Mouse (Mus musculus) spleen, adult 2 months (tissue): ENCODE data around the gene Gpbp1.

ENCODE experiments used
- CTCF ChIP-seq: fragments of 200-500 bp; IDR thresholded peaks from 2 replicates; pipeline ENCODE4 v1.5.1; 2011; ENCODE audit warnings: mild to moderate bottlenecking, inconsistent platforms; ENCODE audit not compliant: insufficient read depth, insufficient read length, insufficient replicate concordance; ENCODE audit errors: extremely low read depth
- POLR2A ChIP-seq: fragments of 200-500 bp; IDR thresholded peaks from 2 replicates; pipeline ENCODE4 v1.6.1; 2011; ENCODE audit warnings: low read depth, low read length, inconsistent platforms

GRCm38 (mm10) chr13:111488651-111489501 is 1.0 kb downstream of the Gpbp1 start:
- TF ChIP-seq CTCF = no peak
- no peak for TF ChIP-seq POLR2A
